8 mouse cellular contexts compared by ENCODE assay signal in genomic region chr3:135825016-135825753, GRCm38 (mm10). TPM values are rescaled to one million over a fixed set of nuclear protein-coding genes. Genes with fewer than 3 reads are reported as not detected.
DNase-seq lines count a peak whose midpoint lies in the region; ATAC-seq and TF ChIP-seq lines count a peak whose summit lies in the region.

Gene Slc39a8, plus strand, starts transcription at chr3:135825279.

- peak within 1 kb of the TSS; percentile 74 for H3K4me2 ChIP-seq in hindbrain, postnatal 0 days (ENCODE audit: low read depth, low read length)

- H3K4me3 ChIP-seq in hindbrain, postnatal 0 days (ENCODE audit: low read length) = peak within 1 kb of the TSS; percentile 52

- TF ChIP-seq CTCF in hindbrain, postnatal 0 days (IDR thresholded peaks at IDR 0.05; ENCODE audit: low read depth) = peak; percentile 44

- H3K9me3 ChIP-seq in hindbrain, postnatal 0 days (ENCODE audit: low read length) = no peaks in the 10 kb centered on the region

- DNase-seq in adrenal gland, adult 18-20 months (ENCODE audit: low spot score in 2 of 2) = peak; percentile 76 to 77
- DNase-seq in embryo, embryonic 10.5 days (ENCODE audit: low spot score) = peak; percentile 89
- peak; percentile 69 for DNase-seq in gastrocnemius, postnatal 10 days
- peak; percentile 57 for DNase-seq in hindbrain, postnatal 0 days (ENCODE audit: low spot score)
- DNase-seq in left cerebral cortex, adult 8-10 months (ENCODE audit: low spot score in 2 of 2) = peak; percentile 13 to 33
- peak; percentile 56 for DNase-seq in right cerebral cortex, adult 18-20 months
- peak; percentile 50 for DNase-seq in urinary bladder, adult 2 months (ENCODE audit: low spot score)

- H3K36me3 ChIP-seq in hindbrain, postnatal 0 days (ENCODE audit: insufficient read depth, low read length) = no peaks in the 10 kb centered on the region

- no peaks in the 10 kb centered on the region for H3K27me3 ChIP-seq in hindbrain, postnatal 0 days (ENCODE audit: insufficient read depth, low read length)

- 7% methylated on average over 22 of the region's 22 CpGs for WGBS in hindbrain, postnatal 0 days

- peak within 1 kb of the TSS; percentile 49; the same call in 1 of the 2 replicates for H3K9ac ChIP-seq in hindbrain, postnatal 0 days (replicated peaks; ENCODE audit: low read length)

- peak; percentile 91 for ATAC-seq in hindbrain, postnatal 0 days
- peak; percentile 86 for ATAC-seq in megakaryocyte, adult 5-6 weeks (ENCODE audit: poor library complexity, severe bottlenecking)

- H3K4me1 ChIP-seq in hindbrain, postnatal 0 days (ENCODE audit: insufficient read depth, low read length) = peaks cover 10% of the 10 kb centered on the region

- H3K27ac ChIP-seq in hindbrain, postnatal 0 days = peak within 1 kb of the TSS; percentile 56; the same call in 1 of the 2 replicates

RNA-seq across cellular contexts. Expression of gene Slc39a8, which starts in this region (rescaled TPM):
- 1 to 10 TPM; 3.6 to 5.4 TPM for total RNA-seq in adrenal gland, adult 18-20 months (2021)
- 1 to 10 TPM; 1.3 to 1.5 TPM for total RNA-seq in gastrocnemius, postnatal 10 days (2021)
- 22.4 TPM in 2 replicates for total RNA-seq in hindbrain, postnatal 0 days (2014; rRNA removed)
- 14.5 and 15.5 TPM in 2 replicates for polyA plus RNA-seq in hindbrain, postnatal 0 days (2015; fragmentation: Nextera tagmentation; extraction: Ambion mirVana)
- 1 to 10 TPM; 2.4 to 3.6 (median 2.7) TPM for total RNA-seq in left cerebral cortex, adult 8-10 months (2022)
- 3.3 and 5.5 TPM in 2 replicates for total RNA-seq in megakaryocyte, adult 5-6 weeks (2015)
- 2.7 and 5.2 TPM in 2 replicates for total RNA-seq in megakaryocyte, adult 5-6 weeks (2017)
- 3.3 and 5.0 TPM in 2 replicates for polyA plus RNA-seq in urinary bladder, adult 2 months (2012; rRNA removed)

Comparison
In these comparisons a context has a peak if more than half of its experiments do, and no peak if none do; other contexts are left out.
1. Peak in every context shown above with its lines: DNase-seq, ATAC-seq, H3K4me3 ChIP-seq and H3K27ac ChIP-seq.
2. DNase-seq: peak in every context shown above with its lines; median percentile 89 in embryo, embryonic 10.5 days; 76 in adrenal gland, adult 18-20 months; 69 in gastrocnemius, postnatal 10 days; 57 in hindbrain, postnatal 0 days; 56 in right cerebral cortex, adult 18-20 months; 50 in urinary bladder, adult 2 months; 23 in left cerebral cortex, adult 8-10 months.